Mouse (Mus musculus) thymus, adult 2 months (tissue): ENCODE results near the gene Slc9a5. TPM values are rescaled to one million over a fixed set of nuclear protein-coding genes. Genes with fewer than 3 reads are reported as not detected.

Source experiments
- DNase-seq: peaks from one replicate; pipeline ENCODE4 v3.0.0; 2021
- H3K27ac ChIP-seq: fragments of 200-500 bp; 2 replicates; pipeline ENCODE4 v1.5.1; 2012; ENCODE audit warnings: low read length, control low read depth; ENCODE audit not compliant: control insufficient read depth, insufficient read depth
- H3K27me3 ChIP-seq: fragments of 200-500 bp; 2 replicates; pipeline ENCODE4 v1.6.1; 2012; ENCODE audit warnings: mild to moderate bottlenecking, low read length, moderate library complexity, mixed read lengths; ENCODE audit not compliant: control insufficient read depth, insufficient read depth
- H3K36me3 ChIP-seq: fragments of 200-500 bp; 2 replicates; pipeline ENCODE4 v1.6.1; 2012; ENCODE audit warnings: mild to moderate bottlenecking, low read length, moderate library complexity; ENCODE audit not compliant: control insufficient read depth, insufficient read depth
- H3K4me1 ChIP-seq: fragments of 200-500 bp; replicated peaks from 2 replicates; pipeline ENCODE4 v1.6.1; 2012; ENCODE audit warnings: low read length; ENCODE audit not compliant: control insufficient read depth, insufficient read depth
- H3K4me3 ChIP-seq: fragments of 200-500 bp; 2 replicates; pipeline ENCODE4 v1.5.1; 2012; ENCODE audit warnings: mild to moderate bottlenecking, low read length, control low read depth, moderate library complexity; ENCODE audit not compliant: control insufficient read depth, insufficient read depth
- CTCF ChIP-seq: fragments of 200-500 bp; IDR thresholded peaks from 2 replicates; pipeline ENCODE4 v1.5.1; 2012; ENCODE audit warnings: mild to moderate bottlenecking, control low read depth, low read length, moderate library complexity, borderline replicate concordance; ENCODE audit not compliant: control insufficient read depth, poor library complexity, insufficient read depth; ENCODE audit errors: extremely low read depth
- POLR2A ChIP-seq: fragments of 200-500 bp; IDR thresholded peaks from 2 replicates; pipeline ENCODE4 v1.6.1; 2012; ENCODE audit warnings: mild to moderate bottlenecking, low read length, control low read depth, moderate library complexity; ENCODE audit not compliant: control insufficient read depth, poor library complexity, insufficient read depth; ENCODE audit errors: extremely low read depth
- WGBS: fragments of 180-500 bp; shearing (Covaris S2); methylation state at CpG from one replicate; pipeline ENCODE4 v1.1.7; 2018; 5-methylcytosine and 5-hydroxymethylcytosine counted together
- polyA plus RNA-seq: library from polyadenylated mRNA; depleted of rRNA; stranded (reverse); fragments of >200 nt; gene quantifications from 2 replicates; pipeline ENCODE4 v1.2.3, GENCODE M21; 2012

The Slc9a5 gene
- polyA plus RNA-seq, 1 experiment = 12.7 TPM

GRCm38 (mm10) chr8:105384070-105384469, 35.4 kb downstream of the Slc9a5 start:
- Histone ChIP-seq H3K36me3 (no peaks in the 10 kb centered on the region), H3K4me3 (no peak overlapping the region), H3K27ac (no peak overlapping the region), H3K4me1 (no peaks in the 10 kb centered on the region), H3K27me3 (no peaks in the 10 kb centered on the region)
- DNase-seq = no peak
- WGBS = 96% methylated on average over 2 of the region's 2 CpGs
- TF ChIP-seq CTCF = no peak
- TF ChIP-seq POLR2A = no peak

GRCm38 (mm10) chr8:105387151-105387550, 38.5 kb downstream of the Slc9a5 start:
- WGBS = 79% methylated on average over 1 of the region's 1 CpGs
- TF ChIP-seq CTCF (no peak), POLR2A (no peak)
- Histone ChIP-seq H3K36me3 (no peaks in the 10 kb centered on the region), H3K4me1 (peaks cover 3% of the 10 kb centered on the region; the same call in 1 of the 2 replicates), H3K27me3 (no peaks in the 10 kb centered on the region), H3K4me3 (no peak overlapping the region), H3K27ac (no peak overlapping the region)
- DNase-seq = no peak

GRCm38 (mm10) chr8:105389096-105389495, 40.5 kb downstream of the Slc9a5 start:
- WGBS = 87% methylated on average over 6 of the region's 6 CpGs
- TF ChIP-seq POLR2A (no peak), CTCF (no peak)
- DNase-seq = no peak
- Histone ChIP-seq H3K4me1 (peaks cover 7% of the 10 kb centered on the region; the same call in 1 of the 2 replicates), H3K36me3 (no peaks in the 10 kb centered on the region), H3K4me3 (no peak overlapping the region), H3K27ac (no peak overlapping the region), H3K27me3 (no peaks in the 10 kb centered on the region)

GRCm38 (mm10) chr8:105393089-105393787, 44.6 kb downstream of the Slc9a5 start:
- H3K27ac ChIP-seq = no peak overlapping the region
- 82% methylated on average over 12 of the region's 12 CpGs for WGBS
- H3K4me3 ChIP-seq = no peak overlapping the region
- no peaks in the 10 kb centered on the region for H3K36me3 ChIP-seq
- TF ChIP-seq POLR2A = no peak
- no peak for TF ChIP-seq CTCF
- peaks cover 7% of the 10 kb centered on the region; the same call in 1 of the 2 replicates for H3K4me1 ChIP-seq
- no peak for DNase-seq
- no peaks in the 10 kb centered on the region for H3K27me3 ChIP-seq

- H3K27me3 ChIP-seq = no peaks in the 10 kb centered on the region
- no peak overlapping the region for H3K27ac ChIP-seq
- DNase-seq = no peak
- H3K36me3 ChIP-seq = no peaks in the 10 kb centered on the region
- H3K4me1 ChIP-seq = peaks cover 7% of the 10 kb centered on the region; the same call in 1 of the 2 replicates
- TF ChIP-seq POLR2A (no peak), CTCF (no peak)
- WGBS = 89% methylated on average over 7 of the region's 7 CpGs
- H3K4me3 ChIP-seq = no peak overlapping the region
Measured at GRCm38 (mm10) chr8:105393915-105394314, 45.3 kb downstream of the Slc9a5 start.

GRCm38 (mm10) chr8:105397747-105398146, 49.1 kb downstream of the Slc9a5 start:
- H3K27ac ChIP-seq = no peak overlapping the region
- no peaks in the 10 kb centered on the region for H3K36me3 ChIP-seq
- H3K4me3 ChIP-seq = no peak overlapping the region
- TF ChIP-seq CTCF (no peak), POLR2A (no peak)
- DNase-seq = peak; percentile 44
- H3K4me1 ChIP-seq = 0 out of 2 replicates have a peak, but pooled peaks cover 3% of the 10 kb centered on the region
- WGBS = 44% methylated on average over 3 of the region's 3 CpGs
- no peaks in the 10 kb centered on the region for H3K27me3 ChIP-seq
